Mouse (Mus musculus): ENCODE data around the gene 1810049J17Rik. TPM values are rescaled to one million over a fixed set of nuclear protein-coding genes. Genes with fewer than 3 reads are reported as not detected.
A peak's percentile ranks its signal among the peaks of the same experiment; 100 is the strongest.

Gene 1810049J17Rik
- total RNA-seq, 2 experiments from 2014 or later = 0.86 TPM; not detected in 1

- no peak for DNase-seq (ENCODE audit: extremely low spot score in 1 of 2, low spot score in 2 of 2)
- intact Hi-C loops (cut with DNase I) = no loop called here
Observed at GRCm38 (mm10) chr15:12318451-12318850, 3.2 kb downstream of the 1810049J17Rik start.

GRCm38 (mm10) chr15:12317290-12317689, 4.4 kb downstream of the 1810049J17Rik start:
- intact Hi-C loops (cut with DNase I) = no loop called here
- DNase-seq (ENCODE audit: extremely low spot score in 1 of 2, low spot score in 2 of 2) = no peak

- intact Hi-C loops (cut with DNase I) = no loop called here
- DNase-seq (ENCODE audit: extremely low spot score in 1 of 2, low spot score in 2 of 2) = no peak
Observed at GRCm38 (mm10) chr15:12315996-12316395, 5.7 kb downstream of the 1810049J17Rik start.

- DNase-seq (ENCODE audit: extremely low spot score in 1 of 2, low spot score in 2 of 2) = no peak
- intact Hi-C loops (cut with DNase I) = no loop called here
Observed at GRCm38 (mm10) chr15:12314584-12314983, 7.1 kb downstream of the 1810049J17Rik start.

- intact Hi-C loops (cut with DNase I) = no loop called here
- no peak for DNase-seq (ENCODE audit: extremely low spot score in 1 of 2, low spot score in 2 of 2)
Observed at GRCm38 (mm10) chr15:12313255-12313654, 8.4 kb downstream of the 1810049J17Rik start.

- intact Hi-C loops (cut with DNase I) = no loop called here
Observed at GRCm38 (mm10) chr15:12311465-12311864, 10.2 kb downstream of the 1810049J17Rik start.

GRCm38 (mm10) chr15:12310676-12311075, 11.0 kb downstream of the 1810049J17Rik start:
- DNase-seq (ENCODE audit: extremely low spot score in 1 of 2, low spot score in 2 of 2) = no peak
- intact Hi-C loops (cut with DNase I) = no loop called here

More at GRCm38 (mm10) chr15:12311465-12311864, 10.2 kb downstream of the 1810049J17Rik start:
- DNase-seq (ENCODE audit: extremely low spot score in 1 of 2, low spot score in 2 of 2) = no peak

GRCm38 (mm10) chr15:12308539-12308938, 13.2 kb downstream of the 1810049J17Rik start:
- intact Hi-C loops (cut with DNase I) = no loop called here

GRCm38 (mm10) chr15:12307114-12307513, 14.6 kb downstream of the 1810049J17Rik start:
- no peak for DNase-seq (ENCODE audit: extremely low spot score in 1 of 2, low spot score in 2 of 2)
- intact Hi-C loops (cut with DNase I) = no loop called here

More at GRCm38 (mm10) chr15:12308539-12308938, 13.2 kb downstream of the 1810049J17Rik start:
- DNase-seq (ENCODE audit: extremely low spot score in 1 of 2, low spot score in 2 of 2) = no peak

- peak in 1 of 2 experiments; percentile 38 for DNase-seq (ENCODE audit: extremely low spot score in 1 of 2, low spot score in 2 of 2)
- intact Hi-C loops (cut with DNase I) = no loop called here
Observed at GRCm38 (mm10) chr15:12306188-12307071, 15.3 kb downstream of the 1810049J17Rik start.

- no peak for DNase-seq (ENCODE audit: extremely low spot score in 1 of 2, low spot score in 2 of 2)
- intact Hi-C loops (cut with DNase I) = no loop called here
Observed at GRCm38 (mm10) chr15:12301771-12302170, 19.9 kb downstream of the 1810049J17Rik start.

- DNase-seq (ENCODE audit: extremely low spot score in 1 of 2, low spot score in 2 of 2) = no peak
- intact Hi-C loops (cut with DNase I) = no loop called here
Observed at GRCm38 (mm10) chr15:12298231-12298737, 23.4 kb downstream of the 1810049J17Rik start.

- no peak for DNase-seq (ENCODE audit: extremely low spot score in 1 of 2, low spot score in 2 of 2)
- intact Hi-C loops (cut with DNase I) = no loop called here
Observed at GRCm38 (mm10) chr15:12296228-12296627, 25.5 kb downstream of the 1810049J17Rik start.

GRCm38 (mm10) chr15:12291757-12292156, 29.9 kb downstream of the 1810049J17Rik start:
- DNase-seq (ENCODE audit: extremely low spot score in 1 of 2, low spot score in 2 of 2) = no peak
- intact Hi-C loops (cut with DNase I) = no loop called here

GRCm38 (mm10) chr15:12290330-12290729, 31.4 kb downstream of the 1810049J17Rik start:
- intact Hi-C loops (cut with DNase I) = no loop called here
- DNase-seq (ENCODE audit: extremely low spot score in 1 of 2, low spot score in 2 of 2) = no peak

- DNase-seq (ENCODE audit: extremely low spot score in 1 of 2, low spot score in 2 of 2) = no peak
- intact Hi-C loops (cut with DNase I) = no loop called here
Observed at GRCm38 (mm10) chr15:12285535-12285809, 36.2 kb downstream of the 1810049J17Rik start.

GRCm38 (mm10) chr15:12284794-12285534, 36.7 kb downstream of the 1810049J17Rik start:
- peak in 1 of 2 experiments; percentile 59 for DNase-seq (ENCODE audit: extremely low spot score in 1 of 2, low spot score in 2 of 2)
- intact Hi-C loops (cut with DNase I) = no loop called here

GRCm38 (mm10) chr15:12279816-12280215, 41.9 kb downstream of the 1810049J17Rik start:
- no peak for DNase-seq (ENCODE audit: extremely low spot score in 1 of 2, low spot score in 2 of 2)
- intact Hi-C loops (cut with DNase I) = no loop called here

GRCm38 (mm10) chr15:12275091-12275623, 46.5 kb downstream of the 1810049J17Rik start:
- DNase-seq (ENCODE audit: extremely low spot score in 1 of 2, low spot score in 2 of 2) = no peak
- intact Hi-C loops (cut with DNase I) = no loop called here
